Mouse (Mus musculus) liver, embryonic 14.5 days (tissue): ENCODE data around the gene Per3.

Experiments
- CTCF ChIP-seq: IDR thresholded peaks from 2 replicates; pipeline ENCODE4 v1.5.1; 2016; ENCODE audit warnings: antibody characterized with exemption, low read depth, control low read depth
- EP300 ChIP-seq: IDR thresholded peaks from 2 replicates; pipeline ENCODE4 v1.6.1; 2016; ENCODE audit warnings: antibody characterized with exemption, low read depth

DNA sequence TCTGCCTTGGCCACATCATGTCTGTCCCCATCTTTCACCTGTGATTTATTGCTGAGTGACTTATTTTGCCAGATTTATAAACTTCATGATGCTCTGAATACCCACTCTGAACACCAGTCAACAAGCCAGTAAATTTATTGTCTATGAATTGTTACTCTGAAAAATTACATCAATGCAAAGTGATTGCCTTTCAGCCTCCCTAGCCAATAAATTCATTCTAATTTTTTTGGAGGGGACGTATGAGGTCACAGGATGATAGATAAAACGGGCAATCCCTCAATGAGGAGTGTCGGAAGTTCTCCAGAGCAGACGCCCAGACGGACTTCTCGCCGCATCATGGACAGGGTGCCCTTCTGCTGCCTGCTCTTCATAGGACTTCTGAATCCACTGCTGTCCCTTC, 47.7 kb downstream of the Per3 start, which contains the start of gene Uts2:
- TF ChIP-seq CTCF (no peak), EP300 (no peak)
